Mouse (Mus musculus) B cell, adult 2 months (primary cell): ENCODE results near the gene Ppme1.
A peak's percentile ranks its signal among the peaks of the same experiment; 100 is the strongest.

Experiments
- DNase-seq, 2 experiments: peaks; one replicate each; pipeline ENCODE4 v3.0.0; 2022

Gene Ppme1

DNA sequence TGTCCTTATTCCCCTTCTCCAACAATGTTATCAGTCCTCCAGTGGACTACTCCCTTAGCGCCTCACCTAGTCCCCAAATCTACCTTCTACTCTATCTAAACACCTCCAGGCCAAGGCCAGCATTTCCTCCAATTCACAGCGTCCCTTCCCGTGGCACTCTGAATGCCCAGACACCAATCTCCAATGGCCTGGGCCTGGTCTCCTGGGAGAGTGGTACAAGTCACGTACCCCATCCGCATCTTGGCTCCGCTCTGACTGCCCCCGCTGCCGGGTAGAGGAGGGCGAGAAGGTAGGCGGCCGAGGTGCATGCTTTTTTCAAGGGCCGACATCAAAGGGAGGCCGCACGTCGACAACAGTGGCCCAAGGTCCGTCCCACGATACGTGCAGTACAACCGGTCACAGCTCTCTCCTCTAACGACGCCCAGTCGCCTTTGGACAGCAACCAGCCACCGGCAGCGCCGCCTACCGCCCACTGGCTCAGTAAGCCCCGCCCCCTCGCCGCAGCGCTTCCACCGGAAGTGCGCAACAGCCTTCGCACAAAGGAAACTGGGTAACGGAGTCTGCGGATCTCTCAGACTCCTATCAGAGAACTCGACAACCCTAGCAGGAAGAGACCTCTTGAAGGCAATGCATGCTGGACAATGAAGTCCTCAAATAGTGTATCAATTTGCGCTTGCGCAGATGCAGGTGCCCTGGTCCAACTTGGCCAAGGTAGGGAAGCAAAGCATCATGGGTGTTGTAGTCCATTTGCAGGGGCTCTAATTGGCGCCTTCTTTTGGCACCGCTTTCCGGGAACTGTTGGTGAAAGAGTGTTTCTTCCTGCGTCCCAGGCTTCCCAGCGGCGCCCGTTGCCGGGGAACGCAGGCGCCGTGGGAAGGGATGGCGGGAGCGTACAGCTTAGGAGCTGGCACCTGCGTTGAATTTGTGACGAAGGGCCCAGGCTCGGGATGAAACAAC lies at the start of gene Ppme1, which contains the start of gene C2cd3:
TSS of gene Ppme1 (minus strand) at position 813 of the 957 bp plus-strand sequence.
TSS of gene C2cd3 (plus strand) at position 739 of the 957 bp plus-strand sequence.
- DNase-seq = peak; percentile 99

DNA sequence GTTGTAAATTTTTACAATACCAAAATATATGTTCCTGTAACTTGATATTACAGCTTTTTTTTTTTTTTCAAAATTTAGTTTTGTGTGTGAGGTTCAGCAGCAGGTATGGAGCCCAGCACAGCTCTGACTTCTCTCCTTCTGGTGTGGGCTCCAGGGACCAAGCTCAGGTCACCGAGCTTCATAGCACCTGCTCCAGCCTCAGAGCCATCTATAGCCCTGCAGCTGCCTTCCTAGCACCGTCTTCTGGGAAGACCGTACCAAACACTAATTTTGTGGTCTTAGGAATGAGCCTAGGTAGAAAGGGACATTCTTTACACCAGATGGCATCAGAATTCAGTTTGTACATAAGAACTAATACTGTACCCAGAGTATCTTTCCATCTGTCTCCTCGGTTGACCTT lies 36.6 kb upstream of the Ppme1 start:
- no peak for DNase-seq

DNA sequence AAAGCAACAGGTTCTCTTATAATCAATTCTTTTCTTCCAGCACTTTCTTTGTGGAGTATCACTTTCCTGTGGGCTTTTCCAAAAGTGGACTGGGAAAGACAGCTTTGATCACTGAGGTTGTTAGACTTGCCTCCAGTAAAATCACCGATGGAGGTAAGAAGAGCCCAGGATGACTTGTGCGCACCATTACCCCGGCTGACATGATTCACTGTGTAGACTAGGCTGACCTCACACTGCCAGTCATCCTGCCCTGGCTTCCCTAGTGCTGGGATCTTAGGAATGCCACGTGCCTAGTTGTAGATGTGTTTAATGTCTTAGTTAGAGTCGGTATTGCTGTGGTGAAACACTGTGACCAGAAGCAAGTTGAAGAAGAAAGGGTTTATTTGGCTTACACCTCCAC lies 35.6 kb upstream of the Ppme1 start:
- no peak for DNase-seq

DNA sequence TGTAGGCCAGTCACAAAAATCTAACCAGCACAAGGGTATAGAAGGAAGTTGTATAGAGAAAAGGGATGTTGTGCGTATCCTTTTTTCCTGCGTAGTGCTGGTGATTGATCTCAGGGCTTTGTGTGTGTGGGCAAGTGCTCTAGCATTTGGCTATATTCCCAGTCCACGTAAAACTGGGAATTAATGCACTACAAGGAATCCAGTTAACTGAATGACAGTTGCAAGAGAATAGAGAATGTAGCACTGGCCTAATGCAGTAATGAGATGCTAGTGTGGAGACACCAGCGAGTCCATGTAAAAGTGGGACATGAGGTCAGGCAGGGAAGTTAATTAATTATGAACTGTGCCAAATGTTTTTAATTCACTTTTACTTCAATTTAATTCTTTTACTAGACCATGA lies 30.6 kb upstream of the Ppme1 start:
- no peak for DNase-seq

DNA sequence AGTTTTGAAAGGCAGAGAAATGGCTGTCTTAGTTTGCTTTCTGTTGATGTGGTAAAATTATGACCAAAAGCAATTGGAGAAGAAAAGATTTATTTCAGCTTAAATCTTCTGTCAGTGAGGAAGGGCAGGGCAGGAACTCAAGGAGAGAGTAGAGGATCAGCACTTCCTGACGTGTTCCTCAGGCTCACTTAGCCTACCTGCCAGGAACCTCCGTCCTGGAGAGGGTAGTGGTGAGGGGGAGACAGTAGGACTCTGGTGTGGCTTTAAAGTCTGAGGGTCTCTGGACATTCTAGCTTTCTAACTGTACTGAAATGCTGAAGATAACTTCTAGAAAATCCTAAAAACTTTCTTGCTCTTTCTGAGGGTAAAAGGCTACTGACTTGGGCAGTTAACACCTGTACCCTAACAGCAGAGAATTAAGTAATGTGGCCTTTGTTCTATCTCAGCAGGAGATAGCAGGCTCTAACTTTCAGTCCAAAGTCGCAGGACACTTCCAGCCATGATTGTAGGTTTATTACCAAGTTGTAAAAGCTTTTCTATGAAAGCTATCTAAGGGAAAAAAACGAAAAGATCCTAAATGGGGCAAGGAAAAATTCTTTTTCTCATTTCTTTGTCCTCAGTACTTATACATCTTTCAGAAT lies 28.9 kb upstream of the Ppme1 start:
- no peak for DNase-seq

DNA sequence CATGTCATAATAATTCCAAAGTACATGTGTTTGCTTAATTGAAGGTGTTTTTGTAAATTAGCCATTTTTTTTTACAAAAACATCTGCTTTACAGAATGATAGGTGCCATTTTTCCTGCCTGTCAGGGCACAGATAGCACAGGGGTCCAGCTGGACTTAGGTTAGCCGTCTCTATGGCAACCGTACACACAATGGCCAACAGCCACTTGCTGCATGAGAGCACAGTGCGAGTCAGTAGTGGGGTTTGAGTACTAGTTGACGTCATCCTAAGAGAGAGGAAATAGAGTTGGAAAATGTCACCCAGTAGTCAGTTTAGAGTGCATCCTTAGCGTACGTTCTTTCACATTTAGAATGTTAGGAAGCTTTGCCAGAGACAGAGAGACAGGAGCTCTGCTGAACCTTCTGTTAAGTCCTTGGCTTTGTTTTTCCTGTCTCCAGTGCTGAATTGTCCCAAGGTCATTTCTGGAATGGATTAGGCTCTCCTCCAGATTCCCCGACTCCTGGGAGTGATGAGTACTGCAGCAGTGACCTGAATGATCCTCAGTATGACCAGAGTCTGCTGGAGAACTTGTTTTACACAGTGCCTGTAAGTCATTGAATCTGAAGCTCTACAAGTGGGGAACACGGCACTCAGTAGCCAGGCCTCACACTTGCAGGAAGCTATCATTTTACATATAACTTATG lies 27.3 kb upstream of the Ppme1 start:
- no peak for DNase-seq

DNA sequence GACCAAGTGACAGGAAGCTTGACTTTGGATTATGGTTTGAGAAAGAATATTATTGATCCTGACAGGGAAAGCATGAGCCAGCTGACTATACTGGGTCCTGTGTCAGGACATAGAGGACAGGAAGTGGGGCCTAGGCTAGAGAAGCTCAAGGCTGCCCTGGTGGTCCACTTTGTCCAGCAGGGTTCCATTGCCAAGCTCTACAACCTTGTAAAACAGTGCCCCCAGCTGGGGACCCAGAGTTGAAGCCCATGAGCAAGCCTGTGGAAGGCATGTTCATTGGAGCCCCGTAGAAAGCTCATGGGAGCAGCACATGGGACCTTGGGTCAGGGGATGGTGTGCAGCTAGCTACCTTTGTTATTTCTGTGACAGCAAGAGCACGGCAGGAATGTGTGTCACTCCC lies 20.2 kb upstream of the Ppme1 start:
- DNase-seq = no peak

DNA sequence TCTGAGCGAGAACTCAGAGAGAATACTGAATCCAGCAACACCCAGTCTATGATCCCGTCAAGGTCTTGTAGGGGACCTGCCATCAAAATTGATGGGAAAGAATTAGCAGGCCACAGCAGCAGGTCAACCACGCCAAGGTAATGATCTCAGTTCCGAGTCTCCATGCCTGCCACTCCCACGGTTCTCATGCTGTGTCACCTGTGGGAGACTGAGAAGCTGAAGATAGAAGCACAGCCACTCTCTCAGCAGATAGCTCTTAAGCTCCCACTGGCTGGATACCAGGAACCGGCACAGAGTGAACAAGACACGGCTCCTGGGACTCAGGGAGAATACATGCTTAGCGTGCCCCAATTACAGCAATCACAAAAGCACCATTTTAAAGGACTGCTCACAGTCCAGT lies 18.1 kb upstream of the Ppme1 start:
- DNase-seq = no peak

DNA sequence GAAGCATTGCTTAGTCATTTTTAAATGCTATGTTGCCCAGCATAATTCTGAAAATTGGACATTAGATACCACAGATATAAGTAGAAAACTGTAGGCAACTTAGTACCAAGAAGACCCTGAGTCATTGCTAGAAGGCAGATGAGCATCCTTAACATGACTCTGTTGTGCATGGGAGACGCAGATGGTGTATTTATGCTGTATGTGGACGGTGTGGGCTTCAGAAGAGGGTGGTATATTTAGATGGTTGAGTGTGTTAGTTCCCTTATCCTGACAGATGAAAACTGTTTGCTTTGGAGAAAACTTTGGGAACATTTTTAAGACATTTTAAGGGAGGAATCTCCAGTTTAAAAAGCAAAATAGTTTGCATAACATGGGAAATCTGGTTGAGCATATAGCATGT lies 16.1 kb upstream of the Ppme1 start:
- DNase-seq = no peak

DNA sequence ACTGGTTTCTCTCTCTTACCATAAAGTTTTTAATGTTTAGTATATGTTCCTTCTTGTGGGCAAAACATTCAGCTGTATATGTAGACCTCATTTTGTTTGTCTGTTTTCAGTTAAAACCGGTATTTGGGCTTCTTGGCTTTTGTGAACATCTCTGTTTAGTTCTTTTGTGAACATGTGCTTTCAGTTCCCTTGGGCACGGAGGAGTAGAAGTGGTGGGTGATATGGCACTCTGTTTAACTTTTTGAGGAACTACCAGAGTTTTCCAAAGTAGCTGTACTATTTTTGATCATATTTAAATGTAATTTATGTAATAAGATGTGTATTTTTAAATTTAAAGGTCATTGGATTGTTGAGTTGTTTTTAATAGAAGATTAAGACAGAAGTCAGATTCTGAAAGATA lies 11.1 kb upstream of the Ppme1 start:
- no peak for DNase-seq

DNA sequence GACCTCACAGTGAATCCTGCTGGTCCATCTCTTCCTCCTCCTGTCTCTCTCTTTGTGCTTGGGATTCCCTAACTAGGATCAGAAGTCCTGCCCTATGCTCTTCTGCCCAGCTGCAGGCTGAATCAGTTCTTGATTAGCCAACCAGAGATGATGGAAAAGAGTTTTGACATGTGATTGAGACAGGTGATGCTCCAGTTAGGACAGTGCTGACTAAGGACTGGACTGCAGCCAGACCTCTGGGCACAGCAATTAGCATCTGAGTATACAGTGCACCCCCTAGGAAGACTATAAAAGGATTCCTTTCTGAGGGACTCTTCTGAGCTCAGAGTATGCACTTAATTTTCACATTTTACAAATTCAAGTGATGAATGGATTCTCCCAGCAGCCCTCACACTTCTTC lies 9.1 kb upstream of the Ppme1 start:
- DNase-seq = no peak

DNA sequence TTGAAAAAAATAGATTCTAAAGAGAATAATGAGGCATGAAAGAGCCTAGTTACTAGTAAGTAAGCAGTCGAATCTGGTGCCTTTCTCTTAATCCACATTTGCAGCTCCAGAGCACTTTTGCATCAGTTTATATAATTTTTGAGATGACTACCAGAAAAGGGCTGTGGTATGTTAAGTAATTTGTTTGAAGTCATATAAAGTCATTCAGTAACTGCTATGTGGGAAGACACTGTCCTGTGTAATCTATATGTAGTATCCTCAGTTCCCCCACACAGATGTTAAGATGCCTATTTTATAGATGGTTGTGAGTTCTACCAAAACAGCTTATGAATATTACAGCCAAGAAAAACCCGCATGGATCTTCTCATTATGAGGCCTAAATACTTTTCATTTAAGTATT lies 6.2 kb upstream of the Ppme1 start:
- no peak for DNase-seq

DNA sequence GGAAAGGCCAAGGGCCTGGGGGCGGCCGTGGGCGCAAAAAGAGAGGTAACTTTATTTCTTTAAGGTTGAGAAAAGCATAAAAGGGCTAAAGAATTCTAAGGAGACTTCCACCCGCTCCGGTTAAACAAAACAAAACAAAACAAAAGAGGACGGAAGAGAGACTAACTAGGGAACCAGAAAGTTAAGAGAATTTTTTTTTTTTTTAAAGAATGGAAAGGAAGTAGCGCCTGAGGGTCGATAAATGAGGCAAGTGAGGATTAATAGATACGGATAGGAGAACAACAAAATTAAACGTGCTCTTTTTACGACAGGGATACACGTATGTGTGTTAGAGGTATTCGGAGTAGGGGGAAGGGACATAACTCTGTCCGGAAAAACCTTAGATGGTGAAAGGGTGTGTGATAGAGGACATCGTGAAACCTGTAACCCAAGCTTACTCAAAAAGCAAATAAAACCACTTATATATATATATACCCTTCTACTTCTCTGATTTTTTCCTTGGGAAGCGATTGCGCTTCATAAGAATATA lies 409 bp upstream of the Ppme1 start:
- peak in 1 of 2 experiments; percentile 7 for DNase-seq

DNA sequence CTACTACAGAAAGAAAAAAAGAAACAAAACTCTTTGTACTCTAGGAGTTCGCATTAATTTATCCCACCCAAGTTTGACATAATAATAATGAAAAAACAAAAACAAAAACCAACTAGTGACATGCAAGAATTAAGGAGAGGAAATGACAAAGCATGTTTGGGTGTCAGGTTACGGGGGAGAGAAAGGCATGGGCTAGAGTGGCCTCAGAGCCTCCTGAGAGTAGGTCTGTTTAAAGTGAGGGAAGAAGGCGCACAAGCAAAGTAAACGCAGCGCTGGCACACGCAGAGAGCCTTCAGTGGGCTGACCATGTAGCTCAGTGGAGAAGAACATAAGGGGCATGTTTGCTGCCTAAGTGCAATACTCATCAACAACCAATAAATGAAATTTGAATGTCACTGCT lies 7.2 kb downstream of the Ppme1 start:
- no peak for DNase-seq

DNA sequence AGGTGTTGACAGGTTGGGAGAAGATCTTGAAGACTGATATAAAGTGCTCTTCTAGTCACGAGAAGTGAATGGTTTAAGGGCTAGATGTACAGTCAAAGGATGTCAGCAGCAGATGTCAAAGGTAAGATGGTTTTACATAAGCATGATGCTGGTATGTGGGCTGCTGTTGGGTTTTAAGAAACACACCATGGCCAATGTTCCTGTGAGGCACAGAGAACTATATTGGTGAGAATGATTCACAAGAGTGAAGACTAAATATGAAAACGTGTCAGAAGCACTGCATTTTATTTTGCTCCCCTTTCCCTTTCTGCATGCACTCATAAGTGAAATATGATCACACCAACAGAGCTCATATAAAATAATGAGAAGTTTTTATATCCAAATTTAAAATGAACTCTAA lies 8.9 kb downstream of the Ppme1 start:
- DNase-seq = no peak

DNA sequence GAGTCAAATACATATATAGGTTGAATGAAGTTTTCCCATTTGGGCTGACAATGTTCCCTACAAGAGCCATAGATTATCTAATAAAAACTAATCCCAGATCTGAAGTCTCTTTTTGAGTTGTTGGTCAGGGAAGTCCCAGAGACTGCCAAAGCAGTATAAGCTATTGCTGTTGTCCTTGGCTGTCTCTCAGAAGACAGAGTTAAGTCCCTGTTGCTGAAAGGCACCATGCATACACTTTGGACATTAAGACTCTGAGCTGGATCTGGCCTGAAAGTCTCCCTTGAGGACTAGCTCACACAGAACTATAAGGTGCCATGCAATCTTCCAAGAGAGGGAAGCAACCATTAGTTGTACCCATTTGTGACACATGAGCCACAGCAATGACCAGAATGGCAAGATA lies 14.3 kb downstream of the Ppme1 start:
- DNase-seq = no peak

DNA sequence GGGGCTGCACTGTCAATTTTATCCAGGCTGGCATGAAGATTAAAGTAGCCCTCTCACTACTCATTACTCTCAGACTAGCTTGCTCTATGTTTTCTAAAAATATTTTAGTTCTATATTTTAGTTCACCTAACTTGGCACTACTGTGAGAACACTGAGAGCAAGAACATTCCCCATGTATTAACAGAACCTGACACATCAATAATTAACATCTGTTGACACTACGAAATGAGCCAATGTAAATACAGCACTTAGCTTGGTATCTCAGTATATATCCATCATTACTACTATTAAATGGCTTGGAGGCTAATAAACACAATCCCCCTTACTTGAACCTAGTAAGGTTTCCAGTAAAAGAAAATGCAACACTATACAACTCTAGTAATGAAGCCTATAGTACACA lies 15.3 kb downstream of the Ppme1 start:
- no peak for DNase-seq

DNA sequence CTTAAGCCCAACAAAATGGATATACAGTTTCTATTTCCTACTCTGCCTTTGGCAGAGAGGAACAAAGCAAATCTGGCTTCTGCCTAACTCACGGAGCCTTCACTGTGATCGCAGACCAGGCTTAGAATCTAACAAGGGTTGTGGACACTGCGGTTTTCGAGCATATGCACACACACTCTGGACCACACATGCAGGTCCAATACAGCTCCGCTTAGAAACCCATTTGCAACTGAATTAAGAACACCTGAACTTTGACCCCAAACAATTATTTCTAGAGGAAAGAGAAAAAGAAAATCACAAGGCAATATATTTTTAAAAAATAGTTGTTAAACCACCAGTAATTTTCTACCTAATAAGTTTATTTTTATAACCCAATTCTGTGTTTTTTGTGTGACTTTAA lies 15.8 kb downstream of the Ppme1 start:
- no peak for DNase-seq

DNA sequence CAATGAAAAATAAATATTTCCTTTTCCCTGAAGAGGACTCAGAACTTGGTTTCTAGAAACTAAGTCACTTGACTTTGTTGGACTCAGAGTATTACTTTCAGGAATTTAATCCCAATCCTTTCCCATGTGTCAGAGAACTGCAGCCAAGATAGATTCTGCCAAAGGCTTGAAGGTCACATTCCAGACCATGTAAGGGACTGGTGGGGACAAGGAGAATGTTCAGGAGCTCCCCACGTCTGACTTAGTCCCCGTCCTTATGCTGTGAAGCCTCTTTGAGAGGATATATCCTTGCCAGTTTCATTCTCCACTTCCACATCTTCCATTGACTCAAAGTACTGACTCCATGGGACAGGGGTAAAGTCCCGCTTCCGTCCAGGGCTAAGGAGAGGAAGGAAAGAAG lies 17.1 kb downstream of the Ppme1 start:
- DNase-seq = no peak

DNA sequence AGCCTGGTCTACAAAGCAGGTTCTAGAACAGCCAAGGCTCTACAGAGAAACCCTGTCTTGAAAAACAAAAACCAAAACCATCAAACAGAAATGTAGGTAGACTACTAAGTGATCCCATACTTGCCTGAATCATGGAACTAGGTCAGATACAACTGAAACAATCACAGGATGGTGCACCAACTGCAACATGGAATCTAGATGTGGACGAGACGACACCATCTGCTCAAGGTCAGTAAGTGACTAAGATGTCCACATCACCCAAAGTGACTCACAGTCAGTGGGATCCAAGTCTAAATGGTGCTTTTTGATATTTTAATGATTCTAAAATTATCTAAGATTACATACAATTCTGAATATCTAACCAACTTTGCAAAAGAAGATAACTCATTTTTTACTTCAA lies 36.2 kb downstream of the Ppme1 start:
- DNase-seq = no peak

DNA sequence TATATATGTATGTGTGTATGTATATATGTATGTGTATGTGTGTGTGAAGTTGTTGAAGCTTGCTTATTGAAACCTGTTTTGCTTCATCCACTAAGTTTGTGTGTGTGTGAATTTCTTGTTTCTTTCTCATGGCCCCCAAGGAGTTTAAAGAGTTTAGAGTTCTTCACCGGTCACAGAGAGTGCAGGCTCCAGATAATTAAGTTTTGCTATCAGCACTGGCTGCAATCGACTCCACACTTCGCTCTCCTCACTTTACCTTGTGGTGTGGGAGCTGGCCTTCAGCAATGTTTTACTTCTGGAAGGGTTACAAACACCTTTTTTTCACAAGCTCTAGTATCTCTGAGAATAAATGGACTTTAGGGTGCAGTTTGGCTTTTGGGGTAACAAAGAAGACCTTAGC lies 40.8 kb downstream of the Ppme1 start:
- DNase-seq = no peak

DNA sequence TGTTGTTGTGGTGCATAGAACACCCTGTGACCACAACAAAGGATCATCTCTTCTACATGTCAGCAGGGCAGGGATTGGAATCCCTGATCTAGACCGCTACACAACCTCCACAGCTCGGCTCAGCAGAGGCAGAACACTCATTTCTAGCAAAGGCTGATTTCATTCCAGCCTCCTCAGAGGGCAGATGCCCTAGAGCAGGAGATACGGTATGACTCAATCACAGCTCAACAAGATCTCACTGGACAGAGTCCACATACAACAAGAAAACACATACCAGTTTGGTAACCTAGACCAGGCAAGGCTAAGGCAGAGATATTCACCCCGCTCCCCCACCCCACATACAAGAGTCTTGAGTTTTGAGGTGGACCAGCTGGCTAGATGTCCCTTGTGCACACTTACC lies 43.5 kb downstream of the Ppme1 start:
- no peak for DNase-seq

DNA sequence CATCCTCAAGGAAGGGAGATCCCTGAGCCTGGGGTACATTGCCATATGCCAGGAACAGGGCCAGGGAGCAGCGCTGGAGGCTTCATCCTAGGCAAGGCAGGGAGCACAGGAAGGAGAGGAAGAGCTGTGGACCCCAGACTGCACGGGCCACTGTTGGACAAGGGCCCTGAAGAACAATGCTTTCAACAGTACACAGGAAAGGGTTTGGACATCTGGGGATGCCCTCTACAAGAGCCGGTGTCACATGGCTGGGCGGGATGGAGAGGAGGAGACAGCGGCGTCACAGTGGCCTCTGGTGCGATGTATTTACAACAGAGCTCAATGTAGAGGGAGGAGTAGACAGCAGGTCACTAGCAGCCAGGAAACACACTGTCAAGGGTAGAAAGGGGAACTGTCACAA lies 44.6 kb downstream of the Ppme1 start:
- DNase-seq = no peak

DNA sequence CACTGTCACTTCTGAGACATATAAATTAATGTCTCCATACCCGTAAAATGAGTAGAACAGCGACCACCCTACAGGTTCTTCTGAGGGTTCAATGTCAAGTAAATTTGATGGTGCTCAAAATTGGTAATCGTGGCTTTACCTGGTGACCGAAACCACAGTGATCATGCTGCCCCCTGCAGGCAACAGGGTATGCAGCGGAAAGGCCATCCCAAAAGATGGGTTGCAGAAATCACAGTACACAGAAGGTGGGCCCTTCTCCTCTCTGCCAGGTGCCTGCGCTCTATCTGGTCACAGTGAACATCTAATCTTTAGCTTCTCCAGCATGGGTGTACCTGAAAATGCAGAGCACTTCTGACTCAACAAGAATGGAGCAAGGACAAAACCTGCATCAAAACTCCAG lies 46.6 kb downstream of the Ppme1 start:
- DNase-seq = peak; percentile 46 to 51
